Mouse (Mus musculus) layer of hippocampus, postnatal 25 days (tissue): ENCODE results near the gene Gm9780. TPM values are rescaled to one million over a fixed set of nuclear protein-coding genes. Genes with fewer than 3 reads are reported as not detected.
"Not testable (repeated sequence)": the region's sequence is repeated elsewhere in the genome, so short reads cannot be mapped to it uniquely, and the experiment has no call there.

ENCODE experiments used
- DNase-seq, 2 experiments: peaks; one replicate each; pipeline ENCODE4 v3.0.0; 2022; ENCODE audit warnings: mixed read lengths in 2 of 2, low spot score in 1 of 2; ENCODE audit errors: extremely low spot score in 1 of 2
- total RNA-seq, 2 experiments: library from RNA; stranded (reverse); gene quantifications; 2 replicates each; pipeline ENCODE4 v1.2.3; 2021

Gm9780 gene
- 1 to 10 TPM; 3.0 to 5.3 TPM for total RNA-seq

GRCm38 (mm10) chr14:26042611-26043010 lies at the start of gene Gm9780:
Gene Gm9780, minus strand, starts transcription at chr14:26042711.
- DNase-seq = not testable (repeated sequence)

DNA sequence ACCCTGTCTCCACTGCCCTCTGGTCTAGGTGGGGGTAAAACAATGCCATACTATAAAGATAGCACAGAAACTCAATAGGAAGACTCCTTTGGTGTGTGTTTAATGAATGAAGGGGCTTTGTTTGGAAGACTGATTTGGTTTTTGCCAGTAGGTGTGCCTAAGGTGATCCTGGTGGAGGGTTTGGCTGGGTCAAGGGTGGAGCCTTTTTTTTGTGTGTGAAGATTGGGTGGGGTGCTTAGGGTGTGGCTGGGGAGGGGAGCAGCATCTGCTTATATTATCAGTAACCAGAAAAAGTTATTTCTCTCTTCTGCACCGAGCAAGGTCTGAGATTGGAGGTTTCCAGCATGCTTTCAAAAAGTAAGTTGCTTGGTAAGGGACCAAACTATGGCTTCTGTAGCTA lies 39.5 kb upstream of the Gm9780 start, which contains the start of gene Cphx3:
Cphx3 (plus strand) TSS at position 301 of the 400 bp plus-strand sequence.
- DNase-seq = not testable (repeated sequence)

DNA sequence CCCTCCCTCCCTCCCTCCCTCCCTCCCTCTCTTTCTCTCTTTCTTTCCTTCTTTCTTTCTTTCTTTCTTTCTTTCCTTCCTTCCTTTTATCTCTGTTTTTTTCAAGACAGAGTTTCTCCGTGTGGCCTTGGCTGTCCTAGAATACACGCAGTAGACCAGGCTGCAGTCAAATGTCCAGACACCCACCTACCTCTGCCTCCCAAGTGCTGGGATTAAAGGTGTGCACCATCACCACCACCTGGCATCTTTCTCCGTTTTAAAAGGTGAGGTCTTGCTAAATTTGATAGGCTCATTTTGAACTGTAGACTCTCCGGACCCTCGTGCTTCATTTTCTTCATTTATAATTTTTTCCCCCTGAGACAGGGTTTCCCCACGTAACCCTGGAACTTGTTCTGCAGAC lies 38.7 kb upstream of the Gm9780 start, which contains the start of gene Cphx2:
Cphx2 (plus strand) TSS at position 301 of the 400 bp plus-strand sequence.
- DNase-seq = not testable (repeated sequence)

DNA sequence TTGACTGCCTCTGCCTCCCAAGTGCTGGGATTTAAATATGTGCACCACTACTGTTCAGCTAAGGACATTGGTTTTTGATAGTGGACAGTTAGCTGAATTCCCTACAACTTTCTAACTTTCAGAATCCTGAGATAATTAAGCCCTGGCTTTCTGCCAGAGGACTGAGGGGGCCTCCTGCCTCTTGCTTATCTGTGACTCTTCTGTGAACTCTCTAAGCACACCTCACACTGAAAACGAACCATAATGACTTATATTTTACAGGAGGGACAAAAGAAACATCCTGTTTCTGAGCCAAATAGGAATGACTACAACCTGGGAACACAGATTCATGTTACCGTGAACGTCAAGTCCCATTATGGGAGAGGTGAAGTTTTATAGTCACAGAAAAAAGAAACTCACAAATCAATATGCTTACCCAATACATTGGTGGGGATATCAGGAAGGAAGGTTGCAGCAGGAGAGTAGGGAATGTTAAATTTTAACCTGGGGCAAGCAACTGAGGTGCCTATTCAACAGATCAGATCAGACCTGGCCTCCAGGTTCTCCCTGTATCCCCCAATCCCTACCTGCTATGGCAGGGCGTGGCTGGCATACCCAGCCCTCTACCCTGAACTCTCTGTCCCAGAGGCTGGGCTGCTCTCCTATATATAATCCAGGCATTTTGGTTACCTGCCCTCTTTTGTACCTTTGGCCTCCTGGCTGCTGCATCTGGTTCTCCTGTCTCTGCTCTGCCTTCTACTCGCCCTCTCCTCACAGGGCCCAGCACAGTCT lies 34.3 kb upstream of the Gm9780 start:
- not testable (repeated sequence) for DNase-seq

GRCm38 (mm10) chr14:26067325-26067633 lies 24.8 kb upstream of the Gm9780 start, which contains the start of gene Tmem254c:
Gene Tmem254c, minus strand, starts transcription at chr14:26067355.
- DNase-seq = not testable (repeated sequence)

DNA sequence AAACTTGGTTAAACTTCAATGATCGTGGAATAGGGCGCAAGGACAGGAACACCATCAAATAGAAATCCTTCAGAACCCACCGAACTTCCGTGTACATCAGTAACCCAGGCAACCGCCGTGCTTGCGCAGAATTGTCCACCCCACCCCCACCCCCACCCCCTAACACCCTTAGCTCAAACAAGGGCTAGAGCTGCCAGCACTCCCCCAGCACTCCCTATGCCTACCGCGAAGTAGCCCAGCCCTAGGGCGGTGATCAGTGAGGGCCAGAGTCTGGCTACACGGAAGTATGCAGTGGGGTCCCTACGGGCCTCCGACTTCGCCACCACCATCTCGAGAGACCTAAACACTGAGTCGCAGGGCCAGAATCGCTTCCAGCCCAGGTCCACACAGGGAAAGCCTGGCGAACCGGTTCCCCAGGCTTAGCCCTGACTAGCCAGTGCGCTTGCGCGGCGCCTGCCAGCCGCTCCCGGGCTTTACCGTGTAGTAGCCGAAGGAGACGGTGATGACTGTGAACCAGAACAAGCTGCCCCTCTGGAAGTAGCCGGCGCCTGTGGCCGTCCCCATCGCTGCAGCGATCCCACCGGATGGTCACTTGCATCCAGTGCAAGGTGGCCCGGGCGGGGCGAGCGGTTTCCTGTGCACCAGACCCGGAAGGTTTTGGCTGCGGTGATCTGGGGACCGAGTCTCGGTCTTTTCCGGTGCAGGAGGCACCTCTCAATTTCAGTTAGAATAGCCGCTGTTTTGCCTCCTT lies 24.2 kb upstream of the Gm9780 start:
- DNase-seq = not testable (repeated sequence)

DNA sequence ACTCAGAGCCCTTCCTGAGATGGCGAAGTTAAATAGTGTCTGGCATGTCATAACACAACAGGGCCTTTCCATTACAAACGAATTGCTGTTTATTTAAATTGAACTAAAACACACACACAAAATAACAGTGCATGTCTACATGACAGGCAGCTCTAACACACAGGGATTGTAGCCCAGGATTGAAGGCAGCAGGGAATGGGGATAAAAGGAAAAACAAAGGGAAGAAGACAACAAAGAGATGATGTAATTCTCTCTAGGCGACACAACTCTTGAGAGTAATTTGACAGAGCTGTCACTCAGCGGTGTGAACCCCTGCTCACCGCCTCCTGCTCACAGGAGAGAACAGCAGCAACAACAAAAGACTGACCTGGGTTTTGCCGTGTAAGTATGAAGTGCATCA lies 16.9 kb upstream of the Gm9780 start:
- not testable (repeated sequence) for DNase-seq

GRCm38 (mm10) chr14:26058184-26058583 lies 15.7 kb upstream of the Gm9780 start:
- DNase-seq = not testable (repeated sequence)

GRCm38 (mm10) chr14:26048767-26049166 lies 6.3 kb upstream of the Gm9780 start:
- DNase-seq = not testable (repeated sequence)

GRCm38 (mm10) chr14:26047026-26047425 lies 4.5 kb upstream of the Gm9780 start:
- DNase-seq = not testable (repeated sequence)

DNA sequence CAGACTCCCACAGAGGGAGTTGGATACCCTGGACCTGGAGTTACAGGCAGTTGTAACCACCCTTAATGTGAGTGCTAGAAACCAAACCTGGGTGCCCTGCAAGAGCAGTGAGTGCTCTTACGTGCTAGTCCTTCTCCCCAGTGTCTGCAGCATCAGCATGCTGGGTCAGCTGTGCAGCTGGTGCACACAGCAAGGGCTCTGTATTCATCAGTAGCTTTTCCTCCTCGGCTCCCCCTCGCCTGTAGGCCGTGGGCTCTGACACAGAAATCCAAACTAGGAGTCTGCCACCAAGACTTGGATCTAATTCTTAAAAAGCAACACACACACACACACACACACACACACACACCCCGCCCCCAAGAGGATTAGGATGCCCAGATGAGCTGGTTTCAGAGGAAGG lies 2.5 kb upstream of the Gm9780 start:
- not testable (repeated sequence) for DNase-seq

DNA sequence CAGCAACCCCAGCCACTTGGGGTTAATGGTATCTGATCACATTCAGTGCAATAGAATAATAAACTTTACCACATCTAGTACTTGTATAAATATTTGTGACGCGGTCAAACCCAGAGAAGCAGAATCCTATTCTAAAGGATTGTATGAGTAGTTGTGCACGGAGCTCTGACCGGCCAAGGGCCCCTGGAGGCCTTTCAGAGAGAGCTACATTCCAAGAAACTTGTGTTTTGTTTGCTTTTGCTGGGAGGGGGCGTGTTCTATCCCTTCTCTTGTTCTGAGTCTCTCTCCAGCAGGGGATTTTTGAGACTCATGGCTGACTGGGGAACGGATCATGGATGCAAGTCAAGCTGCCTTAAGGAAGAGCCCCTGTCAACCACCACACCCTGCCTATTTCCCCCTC lies 7.1 kb downstream of the Gm9780 start:
- not testable (repeated sequence) for DNase-seq

DNA sequence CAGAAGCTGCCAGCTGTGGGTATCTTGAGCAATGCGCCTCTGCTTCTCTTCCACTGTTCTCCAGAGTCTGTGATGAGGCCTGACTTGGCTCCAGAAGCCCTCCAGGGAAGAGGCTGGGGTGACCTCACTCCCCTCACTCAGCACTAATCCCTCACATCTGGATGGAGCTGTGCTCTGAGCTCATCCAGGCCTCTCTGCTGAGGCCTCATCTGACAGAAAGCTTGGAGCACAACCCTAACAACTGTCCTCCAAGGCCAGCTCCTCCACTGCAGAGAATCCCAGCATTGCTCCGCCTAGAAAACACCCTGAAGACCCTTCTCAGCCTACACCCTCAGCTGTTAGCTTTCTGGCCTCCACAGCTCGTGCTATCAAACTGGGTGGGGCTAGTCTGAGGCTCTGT lies 8.1 kb downstream of the Gm9780 start:
- DNase-seq = not testable (repeated sequence)

DNA sequence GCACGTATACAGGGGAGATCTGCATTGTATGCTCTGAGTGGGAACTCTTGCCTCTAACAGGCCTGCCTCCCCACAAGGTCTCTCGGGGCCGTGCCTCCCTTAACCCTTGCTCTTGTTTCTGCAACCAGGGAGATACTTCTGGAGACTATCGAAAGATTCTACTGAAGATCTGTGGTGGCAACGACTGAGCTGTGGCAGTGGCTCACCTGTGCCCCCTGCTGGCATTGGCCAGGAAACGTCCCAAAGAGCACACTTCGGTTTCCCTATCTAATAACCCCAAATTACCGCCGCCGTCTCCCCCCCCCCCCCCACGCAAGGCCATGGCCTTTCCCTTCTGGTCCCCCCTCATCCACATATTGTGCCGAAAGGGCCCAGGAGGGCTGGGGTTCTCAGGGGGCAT lies 16.9 kb downstream of the Gm9780 start:
- not testable (repeated sequence) for DNase-seq

DNA sequence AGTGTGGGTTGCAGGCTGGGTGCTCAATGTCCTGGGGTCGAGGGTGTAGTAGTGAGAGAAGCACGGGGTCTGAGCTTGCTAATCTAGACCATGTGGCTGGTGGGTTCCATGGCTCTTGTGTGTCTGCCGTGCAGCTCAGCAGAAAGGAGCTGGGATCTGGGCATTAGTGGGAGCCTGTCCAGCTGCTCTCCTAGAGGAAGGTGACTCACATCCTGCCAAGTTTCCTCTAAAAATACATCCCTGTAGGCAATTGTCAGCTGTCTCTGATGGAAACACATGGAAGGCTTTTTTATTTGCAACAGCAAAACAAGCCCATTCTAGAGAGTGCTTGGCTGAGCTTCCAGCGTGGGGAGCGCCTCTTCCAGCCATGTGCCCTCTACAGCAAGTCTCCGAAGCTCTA lies 19.7 kb downstream of the Gm9780 start:
- not testable (repeated sequence) for DNase-seq

GRCm38 (mm10) chr14:26021555-26021954 lies 21.0 kb downstream of the Gm9780 start:
- DNase-seq = not testable (repeated sequence)

- DNase-seq = not testable (repeated sequence)
These were observed 26.1 kb downstream of the Gm9780 start for GRCm38 (mm10) chr14:26016414-26016813.

GRCm38 (mm10) chr14:26007462-26007861 lies 35.0 kb downstream of the Gm9780 start:
- not testable (repeated sequence) for DNase-seq

DNA sequence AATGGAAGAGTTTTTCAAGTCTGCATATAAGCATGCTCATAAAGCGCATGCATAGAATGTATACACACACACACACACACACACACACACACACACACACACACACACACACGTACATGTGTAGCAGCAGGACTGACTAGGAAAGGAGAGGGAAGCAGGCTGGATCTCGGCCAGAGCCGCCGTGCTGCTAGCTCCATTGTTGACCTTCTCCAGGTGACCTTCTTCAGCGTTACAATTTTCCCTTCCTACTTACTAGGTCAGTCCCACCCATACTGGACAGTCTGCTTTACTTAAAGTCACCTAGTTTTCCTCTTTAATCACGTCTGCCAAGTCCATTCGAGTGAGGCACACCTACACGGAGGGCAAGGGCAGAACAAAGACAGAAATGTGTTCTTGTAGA lies 60.6 kb downstream of the Gm9780 start:
- not testable (repeated sequence) for DNase-seq

DNA sequence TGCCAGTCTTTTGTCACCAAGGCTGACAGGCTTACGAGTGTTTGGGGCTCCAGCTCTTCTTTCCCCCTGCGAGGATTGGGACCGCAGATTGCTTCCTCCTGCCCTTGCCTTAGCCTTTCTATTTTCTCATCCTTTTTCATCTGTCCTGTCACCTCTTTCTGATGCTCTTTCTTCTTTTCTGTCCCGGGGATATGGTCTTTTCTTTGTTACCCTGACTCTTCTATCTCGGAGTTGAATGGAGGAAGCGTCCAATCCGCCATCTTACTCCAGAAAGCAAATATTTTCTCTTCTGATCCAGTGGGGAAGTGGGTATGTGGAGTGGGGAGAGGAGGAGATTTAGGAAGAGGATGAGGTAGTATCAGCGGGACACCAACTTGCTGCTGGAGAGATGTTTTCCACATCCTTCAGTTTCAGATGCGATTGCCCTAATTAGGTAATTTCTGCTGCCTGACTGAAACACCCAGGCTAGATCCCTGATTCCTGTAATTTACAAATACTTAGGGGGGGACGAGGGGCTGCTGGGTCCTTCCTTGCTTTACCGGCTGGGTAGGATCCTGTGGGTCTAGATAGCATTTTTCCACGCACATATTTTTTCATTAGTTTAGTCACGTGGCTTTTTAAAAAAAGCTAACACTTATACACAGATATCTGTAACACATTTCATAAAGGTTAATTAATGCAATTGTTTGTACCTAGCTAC lies 63.1 kb downstream of the Gm9780 start:
- not testable (repeated sequence) for DNase-seq
